Mouse (Mus musculus) neural tube, embryonic 15.5 days (tissue): Measurements from ENCODE around the gene Ptpa. TPM values are rescaled to one million over a fixed set of nuclear protein-coding genes. Genes with fewer than 3 reads are reported as not detected.
A peak's percentile ranks its signal among the peaks of the same experiment; 100 is the strongest.

ENCODE experiments used
- ATAC-seq: fragments of 200-750 bp; cut with Nextera tagmentation; 2 replicates; pipeline ENCODE4 v1.8.0; 2017; ENCODE audit warnings: mild to moderate bottlenecking, moderate TSS enrichment, moderate library complexity; ENCODE audit not compliant: low FRiP score
- H3K27ac ChIP-seq: fragments of 300-500 bp; sonication (generic); replicated peaks from 2 replicates; pipeline ENCODE4 v1.5.1; 2015; ENCODE audit warnings: mild to moderate bottlenecking, inconsistent platforms
- H3K27me3 ChIP-seq: fragments of 300-500 bp; sonication (generic); replicated peaks from 2 replicates; pipeline ENCODE4 v1.6.1; 2015; ENCODE audit warnings: inconsistent platforms
- H3K36me3 ChIP-seq: fragments of 300-500 bp; sonication (generic); 2 replicates; pipeline ENCODE4 v1.6.1; 2015; ENCODE audit warnings: inconsistent platforms
- H3K4me1 ChIP-seq: fragments of 300-500 bp; sonication (generic); 2 replicates; pipeline ENCODE4 v1.6.1; 2015; ENCODE audit warnings: inconsistent platforms
- H3K4me2 ChIP-seq: fragments of 300-500 bp; sonication (generic); 2 replicates; pipeline ENCODE4 v1.6.1; 2015; ENCODE audit warnings: inconsistent platforms, mild to moderate bottlenecking, moderate library complexity
- H3K4me3 ChIP-seq: fragments of 300-500 bp; sonication (generic); replicated peaks from 2 replicates; pipeline ENCODE4 v1.5.1; 2015; ENCODE audit warnings: mild to moderate bottlenecking, inconsistent platforms
- H3K9ac ChIP-seq: fragments of 300-500 bp; sonication (generic); replicated peaks from 2 replicates; pipeline ENCODE4 v1.6.1; 2015; ENCODE audit warnings: mild to moderate bottlenecking, inconsistent platforms
- H3K9me3 ChIP-seq: fragments of 300-500 bp; sonication (generic); replicated peaks from 2 replicates; pipeline ENCODE4 v1.6.1; 2016; ENCODE audit warnings: inconsistent platforms
- WGBS: fragments of 180-500 bp; shearing (Covaris S2); methylation state at CpG from one replicate; pipeline ENCODE4 v1.1.7; 2015; ENCODE audit warnings: mixed read lengths; 5-methylcytosine and 5-hydroxymethylcytosine counted together
- polyA plus RNA-seq: library from polyadenylated mRNA; unstranded; fragments of >200 nt; fragmentation: Nextera tagmentation; extraction: Ambion mirVana; gene quantifications from 2 replicates; pipeline ENCODE4 v1.2.1, GENCODE M21; 2015

The Ptpa gene
- polyA plus RNA-seq, 1 experiment from 2014 or later, result 138 TPM

GRCm38 (mm10) chr2:30389000-30389399 is 26.8 kb upstream of the Ptpa start:
- ATAC-seq, result no peak
- no peak overlapping the region for H3K9ac ChIP-seq
- no peaks in the 10 kb centered on the region for H3K27me3 ChIP-seq
- H3K27ac ChIP-seq, result no peak overlapping the region
- WGBS, result 95% methylated on average over 2 of the region's 2 CpGs
- peaks cover 25% of the 10 kb centered on the region for H3K4me1 ChIP-seq
- H3K36me3 ChIP-seq, result peaks cover 18% of the 10 kb centered on the region
- no peak overlapping the region for H3K4me2 ChIP-seq
- no peaks in the 10 kb centered on the region for H3K9me3 ChIP-seq
- no peak overlapping the region for H3K4me3 ChIP-seq

- Histone ChIP-seq H3K4me3 (peak within 1 kb of the TSS; percentile 70), H3K9me3 (no peaks in the 10 kb centered on the region), H3K36me3 (peaks cover 16% of the 10 kb centered on the region), H3K9ac (peak within 1 kb of the TSS; percentile 67), H3K27ac (peak within 1 kb of the TSS; percentile 93), H3K27me3 (no peaks in the 10 kb centered on the region), H3K4me1 (peaks cover 33% of the 10 kb centered on the region), H3K4me2 (peak within 1 kb of the TSS; percentile 90)
- WGBS, result under 1% methylated on average over 40 of the region's 40 CpGs
- ATAC-seq, result peak; percentile 98
Measured at GRCm38 (mm10) chr2:30392114-30392576, 23.7 kb upstream of the Ptpa start, which contains the start of gene Dolpp1. TSS of gene Dolpp1 (plus strand) at chr2:30392254.

GRCm38 (mm10) chr2:30392577-30393369 is 23.1 kb upstream of the Ptpa start:
- ATAC-seq, result peak; percentile 85
- Histone ChIP-seq H3K4me3 (peak overlapping the region; percentile 70), H3K36me3 (peaks cover 22% of the 10 kb centered on the region), H3K27me3 (no peaks in the 10 kb centered on the region), H3K9me3 (no peaks in the 10 kb centered on the region), H3K27ac (peak overlapping the region; percentile 93), H3K4me1 (peaks cover 33% of the 10 kb centered on the region), H3K9ac (peak overlapping the region; percentile 67), H3K4me2 (peak overlapping the region; percentile 90)
- under 1% methylated on average over 54 of the region's 54 CpGs for WGBS

GRCm38 (mm10) chr2:30393370-30393656 is 22.5 kb upstream of the Ptpa start:
- ATAC-seq, result no peak
- 81% methylated on average over 1 of the region's 1 CpGs for WGBS
- H3K4me1 ChIP-seq, result peaks cover 33% of the 10 kb centered on the region
- peak overlapping the region; percentile 67 for H3K9ac ChIP-seq
- peak overlapping the region; percentile 93 for H3K27ac ChIP-seq
- no peaks in the 10 kb centered on the region for H3K9me3 ChIP-seq
- peak overlapping the region; percentile 70 for H3K4me3 ChIP-seq
- H3K4me2 ChIP-seq, result peak overlapping the region; percentile 90
- H3K27me3 ChIP-seq, result no peaks in the 10 kb centered on the region
- H3K36me3 ChIP-seq, result peaks cover 27% of the 10 kb centered on the region

- Histone ChIP-seq H3K4me2 (no peak overlapping the region), H3K27me3 (no peaks in the 10 kb centered on the region), H3K9ac (no peak overlapping the region), H3K9me3 (no peaks in the 10 kb centered on the region), H3K4me3 (no peak overlapping the region), H3K4me1 (peaks cover 48% of the 10 kb centered on the region), H3K27ac (no peak overlapping the region), H3K36me3 (peaks cover 51% of the 10 kb centered on the region)
- WGBS, result 92% methylated on average over 7 of the region's 7 CpGs
- no peak for ATAC-seq
Measured at GRCm38 (mm10) chr2:30395757-30396156, 20.1 kb upstream of the Ptpa start.

- no peak overlapping the region for H3K4me2 ChIP-seq
- H3K4me3 ChIP-seq, result no peak overlapping the region
- 89% methylated on average over 7 of the region's 7 CpGs for WGBS
- peaks cover 43% of the 10 kb centered on the region for H3K4me1 ChIP-seq
- H3K27ac ChIP-seq, result no peak overlapping the region
- H3K9ac ChIP-seq, result no peak overlapping the region
- H3K36me3 ChIP-seq, result peaks cover 52% of the 10 kb centered on the region
- no peak for ATAC-seq
- no peaks in the 10 kb centered on the region for H3K9me3 ChIP-seq
- H3K27me3 ChIP-seq, result no peaks in the 10 kb centered on the region
Measured at GRCm38 (mm10) chr2:30396246-30396645, 19.6 kb upstream of the Ptpa start.

- Histone ChIP-seq H3K4me1 (peaks cover 34% of the 10 kb centered on the region), H3K27me3 (no peaks in the 10 kb centered on the region), H3K36me3 (peaks cover 70% of the 10 kb centered on the region), H3K9ac (no peak overlapping the region), H3K27ac (no peak overlapping the region), H3K4me2 (no peak overlapping the region), H3K4me3 (no peak overlapping the region), H3K9me3 (no peaks in the 10 kb centered on the region)
- 84% methylated on average over 10 of the region's 10 CpGs for WGBS
- ATAC-seq, result no peak
Measured at GRCm38 (mm10) chr2:30397986-30398512, 17.8 kb upstream of the Ptpa start.

- WGBS, result 16% methylated on average over 20 of the region's 20 CpGs
- Histone ChIP-seq H3K9ac (peak overlapping the region; percentile 15; the same call in 1 of the 2 replicates), H3K4me3 (no peak overlapping the region), H3K27me3 (no peaks in the 10 kb centered on the region), H3K27ac (peak overlapping the region; percentile 68), H3K9me3 (no peaks in the 10 kb centered on the region), H3K4me2 (no peak overlapping the region), H3K4me1 (peaks cover 20% of the 10 kb centered on the region), H3K36me3 (peaks cover 81% of the 10 kb centered on the region)
- no peak for ATAC-seq
Measured at GRCm38 (mm10) chr2:30399191-30400171, 16.4 kb upstream of the Ptpa start.

GRCm38 (mm10) chr2:30401581-30401980 is 14.3 kb upstream of the Ptpa start:
- Histone ChIP-seq H3K4me3 (no peak overlapping the region), H3K27me3 (no peaks in the 10 kb centered on the region), H3K4me2 (no peak overlapping the region), H3K27ac (no peak overlapping the region), H3K36me3 (peaks cover 90% of the 10 kb centered on the region), H3K9me3 (no peaks in the 10 kb centered on the region), H3K4me1 (peaks cover 17% of the 10 kb centered on the region), H3K9ac (no peak overlapping the region)
- no peak for ATAC-seq
- WGBS, result 76% methylated on average over 1 of the region's 1 CpGs

- Histone ChIP-seq H3K9ac (no peak overlapping the region), H3K36me3 (peaks cover 90% of the 10 kb centered on the region), H3K9me3 (no peaks in the 10 kb centered on the region), H3K4me1 (peaks cover 17% of the 10 kb centered on the region), H3K4me3 (no peak overlapping the region), H3K27me3 (no peaks in the 10 kb centered on the region), H3K4me2 (no peak overlapping the region), H3K27ac (no peak overlapping the region)
- ATAC-seq, result no peak
- 91% methylated on average over 9 of the region's 9 CpGs for whole genome bisulfite sequencing
Measured at GRCm38 (mm10) chr2:30402351-30402826, 13.4 kb upstream of the Ptpa start.

- Histone ChIP-seq H3K4me2 (no peak overlapping the region), H3K27me3 (no peaks in the 10 kb centered on the region), H3K36me3 (peaks cover 89% of the 10 kb centered on the region), H3K27ac (no peak overlapping the region), H3K4me3 (no peak overlapping the region), H3K9ac (no peak overlapping the region), H3K4me1 (peaks cover 17% of the 10 kb centered on the region), H3K9me3 (no peaks in the 10 kb centered on the region)
- WGBS, result 72% methylated on average over 2 of the region's 2 CpGs
- ATAC-seq, result no peak
Measured at GRCm38 (mm10) chr2:30402843-30403242, 13.0 kb upstream of the Ptpa start.
